Mouse (Mus musculus): ENCODE measurements around the gene Tti1. TPM values are rescaled to one million over a fixed set of nuclear protein-coding genes. Genes with fewer than 3 reads are reported as not detected.

Gene Tti1
- polyA plus RNA-seq, 1 experiment from 2014 or later: 17.7 TPM

- WGBS: 7% methylated on average over 2 of the region's 2 CpGs
- Histone ChIP-seq H3K9me3 (no peaks in the 10 kb centered on the region), H3K4me2 (no peak overlapping the region), H3K4me3 (no peak overlapping the region), H3K27ac (replicated peaks) (no peak overlapping the region), H3K36me3 (no peaks in the 10 kb centered on the region), H3K27me3 (no peaks in the 10 kb centered on the region), H3K9ac (no peak overlapping the region), H3K4me1 (replicated peaks) (peaks cover 13% of the 10 kb centered on the region; the same call in 1 of the 2 replicates)
- no peak for ATAC-seq (ENCODE audit: low FRiP score, low read depth)
Observed at GRCm38 (mm10) chr2:157957707-157958108, 70.5 kb downstream of the Tti1 start.

- Histone ChIP-seq H3K27me3 (no peaks in the 10 kb centered on the region), H3K9ac (no peak overlapping the region), H3K27ac (replicated peaks) (no peak overlapping the region), H3K4me3 (no peak overlapping the region), H3K36me3 (no peaks in the 10 kb centered on the region), H3K9me3 (no peaks in the 10 kb centered on the region), H3K4me2 (no peak overlapping the region), H3K4me1 (replicated peaks) (peaks cover 13% of the 10 kb centered on the region; the same call in 1 of the 2 replicates)
- no peak for ATAC-seq (ENCODE audit: low FRiP score, low read depth)
- WGBS: 50% methylated on average over 5 of the region's 5 CpGs
Observed at GRCm38 (mm10) chr2:157953978-157954377, 74.3 kb downstream of the Tti1 start.

DNA sequence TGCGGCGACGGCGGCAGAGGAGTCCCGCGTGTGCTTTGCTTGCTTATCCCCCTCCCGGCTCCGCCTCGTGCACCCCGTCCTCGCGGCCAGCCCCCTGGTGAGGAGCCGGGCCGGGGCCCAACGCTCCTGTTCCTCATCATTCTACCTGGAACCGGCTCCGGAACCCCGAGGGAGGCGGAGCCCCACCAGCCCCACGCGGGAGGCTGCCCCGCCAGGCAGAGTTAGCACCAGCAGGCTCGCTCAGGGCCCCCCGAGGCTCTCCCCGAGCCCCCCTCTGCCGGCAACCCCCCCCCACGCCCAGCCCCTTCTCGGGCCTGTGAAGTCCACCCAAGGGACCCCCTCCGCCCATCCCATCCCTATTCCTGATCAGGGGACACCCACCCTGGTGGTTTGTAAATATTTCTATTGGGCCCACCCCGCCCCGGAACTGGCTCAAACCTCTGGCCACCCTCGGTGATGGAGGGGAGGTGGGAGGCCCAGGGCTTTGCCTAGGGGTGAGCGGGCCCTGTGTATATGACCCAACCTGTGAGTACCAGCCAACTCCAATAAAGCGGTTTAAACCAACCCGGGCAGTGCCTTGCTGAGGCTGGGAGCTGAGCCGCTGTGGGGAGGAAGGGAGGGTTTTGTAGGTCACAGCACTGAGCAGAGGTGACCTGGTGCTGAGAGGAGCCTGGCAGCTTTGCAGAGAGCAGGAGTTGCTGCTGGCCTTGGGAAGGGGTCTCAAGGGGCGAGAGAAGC lies 83.9 kb downstream of the Tti1 start:
- Histone ChIP-seq H3K9me3 (no peaks in the 10 kb centered on the region), H3K4me1 (replicated peaks) (peaks cover 35% of the 10 kb centered on the region), H3K9ac (peak overlapping the region; percentile 43), H3K4me2 (peak overlapping the region; percentile 64), H3K27ac (replicated peaks) (peak overlapping the region; percentile 45; the same call in 1 of the 2 replicates), H3K36me3 (no peaks in the 10 kb centered on the region), H3K27me3 (no peaks in the 10 kb centered on the region), H3K4me3 (peak overlapping the region; percentile 42)
- no peak for ATAC-seq (ENCODE audit: low FRiP score, low read depth)
- WGBS: 14% methylated on average over 31 of the region's 37 CpGs

GRCm38 (mm10) chr2:157943514-157944155 lies 84.6 kb downstream of the Tti1 start:
- H3K9me3 ChIP-seq: no peaks in the 10 kb centered on the region
- H3K27me3 ChIP-seq: no peaks in the 10 kb centered on the region
- H3K4me2 ChIP-seq: peak overlapping the region; percentile 64
- ATAC-seq (ENCODE audit: low FRiP score, low read depth): peak; percentile 68
- H3K4me1 ChIP-seq (replicated peaks): peaks cover 35% of the 10 kb centered on the region
- no peaks in the 10 kb centered on the region for H3K36me3 ChIP-seq
- H3K27ac ChIP-seq (replicated peaks): peak overlapping the region; percentile 45; the same call in 1 of the 2 replicates
- peak overlapping the region; percentile 42 for H3K4me3 ChIP-seq
- WGBS: 1% methylated on average over 30 of the region's 47 CpGs
- H3K9ac ChIP-seq: peak overlapping the region; percentile 43

DNA sequence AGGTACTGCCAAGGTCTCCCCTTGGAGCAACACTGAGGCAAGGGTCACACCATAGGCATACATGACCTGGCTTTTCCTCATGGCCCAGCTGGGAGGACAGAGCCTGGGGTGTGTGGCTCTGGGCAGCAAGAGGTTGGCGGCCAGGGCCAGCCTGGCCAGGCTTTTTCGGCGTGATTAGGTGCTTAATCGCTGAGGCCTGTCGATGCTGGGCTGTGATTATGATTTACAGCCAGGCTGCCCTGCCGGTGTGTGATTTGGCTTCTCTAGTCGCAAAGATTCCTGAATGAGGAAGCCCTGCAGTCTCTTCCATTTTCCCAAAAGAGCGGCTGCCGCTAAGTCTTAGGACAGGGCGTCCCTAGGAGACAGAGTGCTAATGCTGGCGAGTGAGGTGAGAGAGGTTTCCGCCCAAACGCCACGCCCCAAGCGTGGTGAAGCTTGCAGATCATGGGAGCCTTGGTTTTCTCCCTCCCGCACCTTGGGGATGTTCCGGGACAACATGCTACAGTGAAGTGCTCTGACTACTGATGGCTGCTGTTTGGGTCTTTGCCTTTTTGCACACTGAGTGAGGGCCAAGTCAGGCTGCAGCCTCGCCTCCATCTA lies 87.5 kb downstream of the Tti1 start:
- H3K36me3 ChIP-seq: peaks cover 3% of the 10 kb centered on the region; the same call in 1 of the 2 replicates
- no peaks in the 10 kb centered on the region for H3K27me3 ChIP-seq
- peaks cover 39% of the 10 kb centered on the region for H3K4me1 ChIP-seq (replicated peaks)
- WGBS: 5% methylated on average over 18 of the region's 18 CpGs
- H3K4me2 ChIP-seq: peak overlapping the region; percentile 13
- H3K9ac ChIP-seq: no peak overlapping the region
- peak overlapping the region; percentile 16; the same call in 1 of the 2 replicates for H3K27ac ChIP-seq (replicated peaks)
- no peak overlapping the region for H3K4me3 ChIP-seq
- ATAC-seq (ENCODE audit: low FRiP score, low read depth): no peak
- no peaks in the 10 kb centered on the region for H3K9me3 ChIP-seq

DNA sequence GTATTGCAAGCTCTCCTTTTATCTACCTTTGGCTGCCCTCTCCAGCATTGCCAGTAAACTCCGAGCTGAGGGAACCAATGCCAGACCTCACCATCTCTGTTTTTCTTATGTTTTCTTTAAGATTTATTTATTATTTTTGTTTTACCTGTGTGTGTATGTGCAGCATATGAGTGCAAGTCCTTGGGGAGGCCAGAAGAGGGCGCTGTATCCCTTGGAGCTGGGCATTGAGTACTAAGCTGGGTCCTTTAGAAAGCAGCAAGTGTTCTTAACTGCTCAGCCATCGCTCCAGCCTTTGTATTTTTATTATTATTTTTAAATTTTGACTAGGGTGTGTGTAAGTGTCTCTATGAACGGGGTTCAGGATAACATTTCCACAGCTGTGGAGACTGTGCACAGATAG lies 91.6 kb downstream of the Tti1 start:
- peaks cover 30% of the 10 kb centered on the region for H3K4me1 ChIP-seq (replicated peaks)
- peaks cover 3% of the 10 kb centered on the region; the same call in 1 of the 2 replicates for H3K36me3 ChIP-seq
- H3K4me2 ChIP-seq: no peak overlapping the region
- WGBS: 86% methylated on average over 4 of the region's 4 CpGs
- H3K4me3 ChIP-seq: no peak overlapping the region
- no peak overlapping the region for H3K27ac ChIP-seq (replicated peaks)
- no peak for ATAC-seq (ENCODE audit: low FRiP score, low read depth)
- no peaks in the 10 kb centered on the region for H3K27me3 ChIP-seq
- H3K9ac ChIP-seq: no peak overlapping the region
- H3K9me3 ChIP-seq: no peaks in the 10 kb centered on the region

DNA sequence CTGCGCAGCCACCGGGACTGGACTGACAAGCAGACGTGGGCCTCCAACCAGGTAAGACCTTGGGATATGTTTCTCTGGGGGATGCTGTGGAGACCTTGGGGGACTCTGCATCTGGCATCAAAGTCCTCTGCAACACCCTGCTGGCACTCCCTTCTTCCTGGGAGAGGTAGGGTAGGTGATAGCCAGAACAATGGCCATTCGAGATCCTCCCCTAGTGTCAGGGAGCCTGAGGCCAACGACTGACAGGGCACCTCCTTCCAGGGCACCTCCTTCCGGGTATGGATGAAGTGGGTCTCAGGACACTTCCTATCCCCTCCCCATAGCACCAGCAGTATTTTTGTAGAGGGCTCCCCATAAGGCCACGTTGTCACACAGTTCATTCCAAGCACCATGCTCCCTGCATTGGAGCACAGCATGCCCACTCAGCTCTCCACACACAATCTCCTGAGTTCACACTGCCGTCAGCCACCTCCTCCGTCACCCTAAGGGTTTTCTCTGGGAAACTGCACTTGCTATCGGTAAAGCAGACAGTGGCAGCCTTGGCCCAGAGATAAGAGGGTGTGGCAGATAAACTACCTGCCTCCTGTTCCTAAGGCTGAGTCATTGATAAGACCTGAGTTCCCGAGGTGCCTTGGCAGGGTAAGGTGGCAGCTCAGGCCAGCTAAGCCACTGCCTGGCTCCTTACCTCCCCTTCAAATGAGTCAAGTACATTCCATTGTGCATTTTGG lies 92.6 kb downstream of the Tti1 start:
- peaks cover 3% of the 10 kb centered on the region; the same call in 1 of the 2 replicates for H3K36me3 ChIP-seq
- no peak overlapping the region for H3K4me3 ChIP-seq
- H3K4me1 ChIP-seq (replicated peaks): peaks cover 19% of the 10 kb centered on the region
- no peak overlapping the region for H3K27ac ChIP-seq (replicated peaks)
- H3K4me2 ChIP-seq: no peak overlapping the region
- no peak for ATAC-seq (ENCODE audit: low FRiP score, low read depth)
- no peaks in the 10 kb centered on the region for H3K9me3 ChIP-seq
- H3K9ac ChIP-seq: no peak overlapping the region
- no peaks in the 10 kb centered on the region for H3K27me3 ChIP-seq
- WGBS: 78% methylated on average over 11 of the region's 11 CpGs

DNA sequence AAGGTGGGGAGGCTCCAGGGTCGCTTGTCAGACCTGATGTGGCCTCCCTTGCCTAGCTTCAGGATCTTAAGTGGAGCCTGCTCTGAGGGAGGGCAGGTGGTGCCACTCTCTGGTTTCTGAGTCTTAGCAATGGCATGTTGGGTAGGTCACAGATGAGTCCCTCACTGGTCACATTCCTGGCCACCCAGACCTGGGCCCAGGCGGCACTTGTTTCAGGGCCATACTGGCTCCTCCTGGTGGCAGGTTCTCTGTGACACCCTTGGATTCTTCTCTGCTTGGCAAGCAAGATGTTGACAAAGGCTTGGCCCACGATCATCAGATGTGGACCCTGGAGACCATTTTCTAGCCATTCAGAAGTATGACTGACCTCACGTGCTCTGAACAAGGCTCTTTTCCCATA lies 95.6 kb downstream of the Tti1 start:
- Histone ChIP-seq H3K9me3 (no peaks in the 10 kb centered on the region), H3K4me3 (no peak overlapping the region), H3K27ac (replicated peaks) (no peak overlapping the region), H3K4me1 (replicated peaks) (peaks cover 28% of the 10 kb centered on the region), H3K4me2 (no peak overlapping the region), H3K36me3 (peaks cover 3% of the 10 kb centered on the region; the same call in 1 of the 2 replicates), H3K9ac (no peak overlapping the region), H3K27me3 (no peaks in the 10 kb centered on the region)
- 74% methylated on average over 4 of the region's 4 CpGs for WGBS
- ATAC-seq (ENCODE audit: low FRiP score, low read depth): no peak

Other genes starting within 250 kb of the Tti1 start
- gene Vstm2l, start 113.8 kb downstream of the Tti1 start, polyA plus RNA-seq (2015; fragmentation: Nextera tagmentation; extraction: Ambion mirVana): 32.5 and 40.0 TPM in 2 replicates
- gene Rprd1b, start 64 bp upstream of the Tti1 start, polyA plus RNA-seq (2015; fragmentation: Nextera tagmentation; extraction: Ambion mirVana): 31.9 and 32.3 TPM in 2 replicates
- gene Tgm2, start 118.0 kb upstream of the Tti1 start, polyA plus RNA-seq (2015; fragmentation: Nextera tagmentation; extraction: Ambion mirVana): 8.6 and 10.8 TPM in 2 replicates
- gene D630003M21Rik, start 200.8 kb upstream of the Tti1 start, polyA plus RNA-seq (2015; fragmentation: Nextera tagmentation; extraction: Ambion mirVana): 1.8 and 2.4 TPM in 2 replicates
- not detected in 2 replicates for gene Bpi, start 229.7 kb upstream of the Tti1 start, polyA plus RNA-seq (2015; fragmentation: Nextera tagmentation; extraction: Ambion mirVana)